Mouse (Mus musculus) ES-CJ7 (cell line): ENCODE measurements around the gene Zswim4.
A peak's percentile ranks its signal among the peaks of the same experiment; 100 is the strongest.

Experiments used
- DNase-seq: peaks from one replicate; pipeline ENCODE4 v3.0.0; 2011; ENCODE audit warnings: low read depth, low spot score

Zswim4 gene

GRCm38 (mm10) chr8:84200652-84201544 is 36.0 kb downstream of the Zswim4 start:
- peak; percentile 60 for DNase-seq

GRCm38 (mm10) chr8:84200126-84200555 is 36.7 kb downstream of the Zswim4 start:
- peak; percentile 60 for DNase-seq

GRCm38 (mm10) chr8:84199348-84200125 is 37.3 kb downstream of the Zswim4 start:
- DNase-seq, result no peak

GRCm38 (mm10) chr8:84198871-84199270 is 38.0 kb downstream of the Zswim4 start:
- no peak for DNase-seq

GRCm38 (mm10) chr8:84197922-84198774 is 38.7 kb downstream of the Zswim4 start:
- peak; percentile 95 for DNase-seq

- DNase-seq, result peak; percentile 95
Measured at GRCm38 (mm10) chr8:84197141-84197921, 39.5 kb downstream of the Zswim4 start.

- DNase-seq, result peak; percentile 99
Measured at GRCm38 (mm10) chr8:84194224-84194743, 42.6 kb downstream of the Zswim4 start.

- peak; percentile 80 for DNase-seq
Measured at GRCm38 (mm10) chr8:84193566-84193965, 43.3 kb downstream of the Zswim4 start.

GRCm38 (mm10) chr8:84193161-84193560 is 43.7 kb downstream of the Zswim4 start:
- no peak for DNase-seq

- DNase-seq, result peak; percentile 78
Measured at GRCm38 (mm10) chr8:84192555-84192954, 44.3 kb downstream of the Zswim4 start.

GRCm38 (mm10) chr8:84192023-84192422 is 44.8 kb downstream of the Zswim4 start:
- DNase-seq, result peak; percentile 92

GRCm38 (mm10) chr8:84190191-84190867 is 46.5 kb downstream of the Zswim4 start:
- DNase-seq, result peak; percentile 78

- peak; percentile 85 for DNase-seq
Measured at GRCm38 (mm10) chr8:84189603-84190002, 47.3 kb downstream of the Zswim4 start.

GRCm38 (mm10) chr8:84188671-84189070 is 48.2 kb downstream of the Zswim4 start:
- DNase-seq, result no peak

GRCm38 (mm10) chr8:84187065-84187755 is 49.6 kb downstream of the Zswim4 start:
- DNase-seq, result peak; percentile 92

- peak; percentile 99 for DNase-seq
Measured at GRCm38 (mm10) chr8:84186547-84186946, 50.3 kb downstream of the Zswim4 start.

- DNase-seq, result peak; percentile 68
Measured at GRCm38 (mm10) chr8:84185117-84185516, 51.7 kb downstream of the Zswim4 start, which contains the start of gene Nanos3. TSS of gene Nanos3 (minus strand) at chr8:84185217.

GRCm38 (mm10) chr8:84184085-84185043 is 52.5 kb downstream of the Zswim4 start:
- DNase-seq, result peak; percentile 58
